In the genomic region with DNA sequence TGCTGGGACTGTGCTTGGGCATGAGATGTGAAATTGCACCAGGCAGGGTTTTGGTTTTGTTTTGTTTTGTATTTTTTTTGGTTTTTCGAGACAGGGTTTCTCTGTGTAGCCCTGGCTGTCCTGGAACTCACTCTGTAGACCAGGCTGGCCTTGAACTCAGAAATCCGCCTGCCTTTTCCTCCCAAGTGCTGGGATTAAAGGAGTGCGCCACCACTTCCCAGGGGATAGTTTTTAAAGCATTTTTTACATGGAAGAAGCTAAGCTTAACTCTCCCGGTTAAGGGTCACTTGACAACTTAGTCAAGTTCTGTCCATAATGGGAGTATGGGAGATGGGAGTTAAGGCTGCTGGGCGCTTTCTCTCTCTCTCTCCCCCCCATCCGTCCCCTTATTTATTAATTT, we compare ENCODE assay signal across 9 mouse cellular contexts. TPM values are rescaled to one million over a fixed set of nuclear protein-coding genes. Genes with fewer than 3 reads are reported as not detected.
A peak's percentile ranks its signal among the peaks of the same experiment; 100 is the strongest.
DNase-seq lines count a peak whose midpoint lies in the region; ATAC-seq and TF ChIP-seq lines count a peak whose summit lies in the region.
"Had no signal": no experiment of that assay in that cellular context is flagged by ENCODE, and none has a peak within 500 bp of the region (broad histone marks: within the 10 kb centered on the region; RNA-seq: fewer than 3 reads in every experiment).

No protein-coding gene starts in this region.

- no peak for DNase-seq in forebrain, postnatal 0 days
- no peak for DNase-seq in liver, embryonic 14.5 days (ENCODE audit: low read depth in 3 of 3, low spot score in 3 of 3)
- no peak for DNase-seq in urinary bladder, adult 18-20 months (ENCODE audit: low spot score in 2 of 2)
- DNase-seq in urinary bladder, postnatal 4 days (ENCODE audit: low spot score in 2 of 2), result no peak
- no peak for DNase-seq in layer of hippocampus, postnatal 10 days (ENCODE audit: low spot score in 2 of 2)
- DNase-seq: kidney, postnatal 10 days had no signal

- H3K27me3 ChIP-seq in erythroblast, embryonic 14.5 days (ENCODE audit: control insufficient read depth), result no peaks in the 10 kb centered on the region
- no peaks in the 10 kb centered on the region for H3K27me3 ChIP-seq in C2C12 (ENCODE audit: control insufficient read depth, insufficient read depth, insufficient read length)
- no peaks in the 10 kb centered on the region for H3K27me3 ChIP-seq in forebrain, postnatal 0 days (ENCODE audit: insufficient read depth, low read length)
- H3K27me3 ChIP-seq in liver, embryonic 14.5 days (ENCODE audit: control insufficient read depth, insufficient read depth, low read length), result no peaks in the 10 kb centered on the region

- no peak for ATAC-seq in erythroblast, adult 5-6 weeks (replicated peaks; ENCODE audit: low FRiP score, poor library complexity, severe bottlenecking)
- no peak for ATAC-seq in forebrain, postnatal 0 days
- no peak for ATAC-seq in liver, embryonic 14.5 days (ENCODE audit: insufficient read depth)

- H3K4me1 ChIP-seq in erythroblast, embryonic 14.5 days (ENCODE audit: control insufficient read depth), result peaks cover 82% of the 10 kb centered on the region
- peaks cover 19% of the 10 kb centered on the region for H3K4me1 ChIP-seq in forebrain, postnatal 0 days (ENCODE audit: insufficient read depth)
- peaks cover 45 to 58% of the 10 kb centered on the region in 2 experiments for H3K4me1 ChIP-seq in liver, embryonic 14.5 days (replicated peaks; ENCODE audit: control insufficient read depth in 2 of 2, insufficient read depth in 2 of 2, low read length in 1 of 2)

- H3ac ChIP-seq in C2C12 (ENCODE audit: control insufficient read depth, insufficient read length, low read depth), result no peak overlapping the region

- no peak for TF ChIP-seq CTCF in C2C12 (IDR thresholded peaks at IDR 0.05; ENCODE audit: control insufficient read depth, insufficient read depth, insufficient read length)
- TF ChIP-seq CTCF in forebrain, postnatal 0 days (IDR thresholded peaks at IDR 0.05; ENCODE audit: low read depth), result no peak
- no peak for TF ChIP-seq CTCF in liver, embryonic 14.5 days (IDR thresholded peaks at IDR 0.05; ENCODE audit: low read depth)

- peak overlapping the region; percentile 55 for H3K4me2 ChIP-seq in forebrain, postnatal 0 days (ENCODE audit: low read depth)
- peak overlapping the region; percentile 99 for H3K4me2 ChIP-seq in liver, embryonic 14.5 days (ENCODE audit: low read depth)

- H3K79me3 ChIP-seq in C2C12 (ENCODE audit: low read depth), result peaks cover 38% of the 10 kb centered on the region

- H3K79me2 ChIP-seq in C2C12 (ENCODE audit: control insufficient read depth, insufficient read depth), result peaks cover 66% of the 10 kb centered on the region

- H3K36me3 ChIP-seq in erythroblast, embryonic 14.5 days (ENCODE audit: control insufficient read depth), result peaks cover 19% of the 10 kb centered on the region
- H3K36me3 ChIP-seq in C2C12 (ENCODE audit: control insufficient read depth, insufficient read depth), result peaks cover 13% of the 10 kb centered on the region
- H3K36me3 ChIP-seq in forebrain, postnatal 0 days (ENCODE audit: insufficient read depth), result no peaks in the 10 kb centered on the region
- no peaks in the 10 kb centered on the region; the same call in 1 of the 2 replicates for H3K36me3 ChIP-seq in liver, embryonic 14.5 days (replicated peaks; ENCODE audit: control insufficient read depth, insufficient read depth, low read depth)

- H3K9me3 ChIP-seq in erythroblast, embryonic 14.5 days (ENCODE audit: control insufficient read depth, low read length), result no peaks in the 10 kb centered on the region
- H3K9me3 ChIP-seq in forebrain, postnatal 0 days (ENCODE audit: low read length), result no peaks in the 10 kb centered on the region
- no peaks in the 10 kb centered on the region for H3K9me3 ChIP-seq in liver, embryonic 14.5 days (ENCODE audit: control insufficient read depth, low read length)

- peak overlapping the region; percentile 96 for H3K9ac ChIP-seq in forebrain, postnatal 0 days
- peak overlapping the region; percentile 97 for H3K9ac ChIP-seq in liver, embryonic 14.5 days (replicated peaks)

- 67% methylated on average over 6 of the region's 6 CpGs for WGBS in forebrain, postnatal 0 days
- WGBS in liver, embryonic 14.5 days (ENCODE audit: insufficient replicate concordance), result 32% methylated on average over 6 of the region's 6 CpGs

- peak overlapping the region; percentile 92 for H3K4me3 ChIP-seq in erythroblast, embryonic 14.5 days (replicated peaks)
- H3K4me3 ChIP-seq in C2C12 (ENCODE audit: insufficient read depth, poor library complexity, severe bottlenecking), result peak overlapping the region; percentile 75
- peak overlapping the region; percentile 74; the same call in 1 of the 2 replicates for H3K4me3 ChIP-seq in forebrain, postnatal 0 days (ENCODE audit: low read depth, low read length)
- H3K4me3 ChIP-seq in liver, embryonic 14.5 days (ENCODE audit: insufficient read depth in 1 of 2, low read depth in 2 of 2, low read length in 2 of 2), result peak overlapping the region; percentile 80 to 93

- H3K27ac ChIP-seq in forebrain, postnatal 0 days (ENCODE audit: low read depth, low read length), result peak overlapping the region; percentile 92
- peak overlapping the region; percentile 89 for H3K27ac ChIP-seq in liver, embryonic 14.5 days

- TF ChIP-seq EP300 in liver, embryonic 14.5 days (IDR thresholded peaks at IDR 0.05; ENCODE audit: low read depth), result no peak

TF ChIP-seq in C2C12, 6 proteins besides CTCF, POLR2A, EP300 and RAD21:
- TF ChIP-seq MYOD1 (IDR thresholded peaks at IDR 0.05; ENCODE audit: control insufficient read depth, insufficient read length, low read depth) (no peak), MYOG (IDR thresholded peaks at IDR 0.05; ENCODE audit: control insufficient read depth, extremely low read depth, insufficient read length) (no peak), FOSL1 (IDR thresholded peaks at IDR 0.05; ENCODE audit: insufficient read depth, low read length, poor library complexity, severe bottlenecking) (no peak), CEBPB (IDR thresholded peaks at IDR 0.05; ENCODE audit: low read depth) (no peak), MAX (IDR thresholded peaks at IDR 0.05) (no peak), USF1 (IDR thresholded peaks at IDR 0.05; ENCODE audit: low read depth) (no peak)
TF ChIP-seq in C2C12: peak in this region for 0.

RNA-seq across cellular contexts. Expression of gene Cers2, which starts 0.5 kb away (rescaled TPM):
- polyA plus RNA-seq in erythroblast, embryonic 14.5 days (2012), result 5.9 and 9.3 TPM in 2 replicates
- total RNA-seq in erythroblast, adult 5-6 weeks (2015; ENCODE audit: low replicate concordance), result 45.1 and 45.2 TPM in 2 replicates
- 26.8 and 31.9 TPM in 2 replicates for total RNA-seq in erythroblast, adult 5-6 weeks (2017; ENCODE audit: low replicate concordance)
- polyA plus RNA-seq in C2C12 (2012; fragmentation: generic; extraction: Trizol), result 146 TPM
- 59.4 and 72.6 TPM in 2 replicates for total RNA-seq in forebrain, postnatal 0 days (2014; rRNA removed)
- polyA plus RNA-seq in forebrain, postnatal 0 days (2015; fragmentation: Nextera tagmentation; extraction: Ambion mirVana), result 68.6 and 77.9 TPM in 2 replicates
- 55.1 and 63.8 TPM in 2 replicates for polyA plus RNA-seq in liver, embryonic 14.5 days (2012; rRNA removed)
- polyA plus RNA-seq in liver, embryonic 14.5 days (2014; fragmentation: Nextera tagmentation; extraction: Ambion mirVana), result 80.2 and 88.2 TPM in 2 replicates
- 10 to 100 TPM; 45.4 to 46.6 TPM for total RNA-seq in layer of hippocampus, postnatal 10 days (2021)

RNA-seq across cellular contexts. Expression of gene Anxa9, which starts 7.1 kb away (rescaled TPM):
- polyA plus RNA-seq in erythroblast, embryonic 14.5 days (2012), result 0.03 and 0.06 TPM in 2 replicates
- total RNA-seq in erythroblast, adult 5-6 weeks (2015; ENCODE audit: low replicate concordance), result 2.7 and 3.3 TPM in 2 replicates
- 0.98 and 2.1 TPM in 2 replicates for total RNA-seq in erythroblast, adult 5-6 weeks (2017; ENCODE audit: low replicate concordance)
- polyA plus RNA-seq in C2C12 (2012; fragmentation: generic; extraction: Trizol), result 1.6 TPM
- 0.14 and 0.54 TPM in 2 replicates for total RNA-seq in forebrain, postnatal 0 days (2014; rRNA removed)
- polyA plus RNA-seq in forebrain, postnatal 0 days (2015; fragmentation: Nextera tagmentation; extraction: Ambion mirVana), result 0.24 and 0.40 TPM in 2 replicates
- polyA plus RNA-seq in liver, embryonic 14.5 days (2012; rRNA removed), result 2.5 and 2.6 TPM in 2 replicates
- 2.8 and 3.8 TPM in 2 replicates for polyA plus RNA-seq in liver, embryonic 14.5 days (2014; fragmentation: Nextera tagmentation; extraction: Ambion mirVana)
- under 1 TPM; 0.65 to 0.75 TPM for total RNA-seq in layer of hippocampus, postnatal 10 days (2021)

RNA-seq across cellular contexts. Expression of gene Prune1, which starts 32.2 kb away (rescaled TPM):
- polyA plus RNA-seq in erythroblast, embryonic 14.5 days (2012), result 0.06 and 0.08 TPM in 2 replicates
- 3.3 and 7.5 TPM in 2 replicates for total RNA-seq in erythroblast, adult 5-6 weeks (2015; ENCODE audit: low replicate concordance)
- 2.6 and 4.4 TPM in 2 replicates for total RNA-seq in erythroblast, adult 5-6 weeks (2017; ENCODE audit: low replicate concordance)
- polyA plus RNA-seq in C2C12 (2012; fragmentation: generic; extraction: Trizol), result 16.1 TPM
- 47.2 and 59.0 TPM in 2 replicates for total RNA-seq in forebrain, postnatal 0 days (2014; rRNA removed)
- polyA plus RNA-seq in forebrain, postnatal 0 days (2015; fragmentation: Nextera tagmentation; extraction: Ambion mirVana), result 51.4 and 60.4 TPM in 2 replicates
- 8.0 TPM in 2 replicates for polyA plus RNA-seq in liver, embryonic 14.5 days (2012; rRNA removed)
- polyA plus RNA-seq in liver, embryonic 14.5 days (2014; fragmentation: Nextera tagmentation; extraction: Ambion mirVana), result 6.8 and 7.3 TPM in 2 replicates
- 10 to 100 TPM; 34.9 to 36.3 TPM for total RNA-seq in layer of hippocampus, postnatal 10 days (2021)

RNA-seq across cellular contexts. Expression of gene Mindy1, which starts 32.9 kb away (rescaled TPM):
- polyA plus RNA-seq in erythroblast, embryonic 14.5 days (2012), result 6.4 and 7.1 TPM in 2 replicates
- 23.2 and 27.4 TPM in 2 replicates for total RNA-seq in erythroblast, adult 5-6 weeks (2015; ENCODE audit: low replicate concordance)
- 17.7 and 28.2 TPM in 2 replicates for total RNA-seq in erythroblast, adult 5-6 weeks (2017; ENCODE audit: low replicate concordance)
- 43.6 TPM for polyA plus RNA-seq in C2C12 (2012; fragmentation: generic; extraction: Trizol)
- 29.5 and 35.4 TPM in 2 replicates for total RNA-seq in forebrain, postnatal 0 days (2014; rRNA removed)
- 33.6 and 38.9 TPM in 2 replicates for polyA plus RNA-seq in forebrain, postnatal 0 days (2015; fragmentation: Nextera tagmentation; extraction: Ambion mirVana)
- polyA plus RNA-seq in liver, embryonic 14.5 days (2012; rRNA removed), result 13.2 and 13.6 TPM in 2 replicates
- 16.1 and 16.8 TPM in 2 replicates for polyA plus RNA-seq in liver, embryonic 14.5 days (2014; fragmentation: Nextera tagmentation; extraction: Ambion mirVana)
- total RNA-seq in layer of hippocampus, postnatal 10 days (2021), result 10 to 100 TPM; 26.5 to 27.6 TPM

RNA-seq across cellular contexts. Expression of gene Setdb1, which starts 42.9 kb away (rescaled TPM):
- polyA plus RNA-seq in erythroblast, embryonic 14.5 days (2012), result 0.42 and 0.62 TPM in 2 replicates
- total RNA-seq in erythroblast, adult 5-6 weeks (2015; ENCODE audit: low replicate concordance), result 6.1 and 20.6 TPM in 2 replicates
- total RNA-seq in erythroblast, adult 5-6 weeks (2017; ENCODE audit: low replicate concordance), result 6.6 and 7.5 TPM in 2 replicates
- polyA plus RNA-seq in C2C12 (2012; fragmentation: generic; extraction: Trizol), result 15.6 TPM
- total RNA-seq in forebrain, postnatal 0 days (2014; rRNA removed), result 49.9 and 56.1 TPM in 2 replicates
- polyA plus RNA-seq in forebrain, postnatal 0 days (2015; fragmentation: Nextera tagmentation; extraction: Ambion mirVana), result 24.1 and 28.3 TPM in 2 replicates
- 11.2 and 14.1 TPM in 2 replicates for polyA plus RNA-seq in liver, embryonic 14.5 days (2012; rRNA removed)
- 13.4 and 15.2 TPM in 2 replicates for polyA plus RNA-seq in liver, embryonic 14.5 days (2014; fragmentation: Nextera tagmentation; extraction: Ambion mirVana)
- total RNA-seq in layer of hippocampus, postnatal 10 days (2021), result 10 to 100 TPM; 46.0 to 47.1 TPM
